Comparison of ENCODE assay signal across 31 mouse cellular contexts in the genomic region with DNA sequence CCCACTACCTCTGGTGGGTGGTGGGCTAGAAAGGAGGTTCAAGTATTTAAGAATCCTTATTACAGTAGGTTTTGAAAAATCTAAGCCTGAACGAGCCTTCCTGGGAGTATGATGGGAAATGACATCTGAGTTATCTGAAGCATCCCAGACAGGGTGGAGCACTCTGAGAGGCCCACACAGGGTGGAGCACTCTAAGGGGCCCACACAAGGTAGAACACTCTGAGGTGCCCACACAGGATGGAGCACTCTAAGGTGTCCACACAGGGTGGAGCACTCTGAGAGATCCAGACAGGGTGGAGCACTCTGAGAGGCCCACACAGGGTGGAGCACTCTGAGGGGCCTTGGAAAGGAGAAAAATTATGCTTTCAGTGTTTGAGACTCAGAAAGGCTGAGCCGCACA. TPM values are rescaled to one million over a fixed set of nuclear protein-coding genes. Genes with fewer than 3 reads are reported as not detected.
DNase-seq lines count a peak whose midpoint lies in the region; ATAC-seq lines count a peak whose summit lies in the region.
"Had no signal": no experiment of that assay in that cellular context is flagged by ENCODE, and none has a peak within 500 bp of the region (broad histone marks: within the 10 kb centered on the region; RNA-seq: fewer than 3 reads in every experiment).

No protein-coding gene starts in this region.

- ATAC-seq in erythroblast, adult 5-6 weeks (replicated peaks; ENCODE audit: low FRiP score, poor library complexity, severe bottlenecking) = peak; percentile 67
- peak; percentile 100 for ATAC-seq in liver, embryonic 13.5 days (ENCODE audit: low read depth)
- peak; percentile 76; the same call in 1 of the 2 replicates for ATAC-seq in stomach, embryonic 15.5 days (ENCODE audit: insufficient read depth, low FRiP score, low read depth)
- ATAC-seq: activated CD4-positive, CD25-positive, alpha-beta regulatory T cell, adult 4 months; forebrain, postnatal 0 days; inflammation-experienced regulatory T-cells, adult 6 months; midbrain, embryonic 15.5 days had no signal

- H3K4me1 ChIP-seq in liver, embryonic 13.5 days (replicated peaks) = peaks cover 34% of the 10 kb centered on the region
- H3K4me1 ChIP-seq in stomach, embryonic 15.5 days = no peaks in the 10 kb centered on the region
- no peaks in the 10 kb centered on the region for H3K4me1 ChIP-seq in limb, embryonic 10.5 days
- H3K4me1 ChIP-seq: midbrain, embryonic 15.5 days; neural tube, embryonic 15.5 days had no signal

- peak overlapping the region; percentile 61 for H3K27ac ChIP-seq in liver, embryonic 13.5 days
- H3K27ac ChIP-seq in stomach, embryonic 15.5 days = no peak overlapping the region
- H3K27ac ChIP-seq in limb, embryonic 10.5 days = no peak overlapping the region
- H3K27ac ChIP-seq: hindbrain, embryonic 14.5 days; midbrain, embryonic 10.5 days; midbrain, embryonic 15.5 days; neural tube, embryonic 15.5 days had no signal

- DNase-seq in c-Kit-positive CD71-positive TER-119-negative erythroid progenitor cells, embryonic 14.5 days (ENCODE audit: low read depth) = peak; percentile 25
- DNase-seq in liver, embryonic 13.5 days = peak; percentile 23
- DNase-seq in limb, embryonic 10.5 days (ENCODE audit: low spot score) = no peak
- DNase-seq in ovary, postnatal 14 days (ENCODE audit: low spot score) = no peak
- DNase-seq in layer of hippocampus, adult 9-10 months (ENCODE audit: low spot score) = no peak
- DNase-seq: adrenal gland, adult 2 months; adrenal gland, postnatal 36 days; B cell, adult 2 months; cerebellum, adult 11 months; cerebellum, adult 9-10 months; cerebellum, postnatal 36 days; forebrain, postnatal 0 days; kidney, adult 11 months; kidney, postnatal 14 days; lung, embryonic 14.5 days; lung, postnatal 14 days; right cerebral cortex, adult 18-20 months had no signal

- no peak overlapping the region for H3K4me3 ChIP-seq in liver, embryonic 13.5 days (replicated peaks)
- no peak overlapping the region for H3K4me3 ChIP-seq in stomach, embryonic 15.5 days (replicated peaks)
- no peak overlapping the region for H3K4me3 ChIP-seq in limb, embryonic 10.5 days
- H3K4me3 ChIP-seq: midbrain, embryonic 10.5 days; midbrain, embryonic 15.5 days; neural tube, embryonic 15.5 days had no signal

- WGBS in liver, embryonic 13.5 days (ENCODE audit: insufficient replicate concordance) = 41% methylated on average over 2 of the region's 2 CpGs
- WGBS in stomach, embryonic 15.5 days = 53% methylated on average over 2 of the region's 2 CpGs
- 90% methylated on average over 2 of the region's 2 CpGs for WGBS in limb, embryonic 10.5 days

- H3K9me3 ChIP-seq in liver, embryonic 13.5 days (replicated peaks) = no peaks in the 10 kb centered on the region
- no peaks in the 10 kb centered on the region for H3K9me3 ChIP-seq in stomach, embryonic 15.5 days
- no peaks in the 10 kb centered on the region for H3K9me3 ChIP-seq in limb, embryonic 10.5 days (replicated peaks)
- H3K9me3 ChIP-seq: midbrain, embryonic 10.5 days; midbrain, embryonic 15.5 days; neural tube, embryonic 15.5 days had no signal

- H3K27me3 ChIP-seq in liver, embryonic 13.5 days = peaks cover 83% of the 10 kb centered on the region
- peaks cover 43% of the 10 kb centered on the region for H3K27me3 ChIP-seq in stomach, embryonic 15.5 days (replicated peaks)
- H3K27me3 ChIP-seq in limb, embryonic 10.5 days (ENCODE audit: low read depth, poor library complexity, severe bottlenecking) = peaks cover 79% of the 10 kb centered on the region

- peak overlapping the region; percentile 26; the same call in 1 of the 2 replicates for H3K4me2 ChIP-seq in liver, embryonic 13.5 days
- no peak overlapping the region for H3K4me2 ChIP-seq in stomach, embryonic 15.5 days
- H3K4me2 ChIP-seq: hindbrain, embryonic 14.5 days; lung, embryonic 14.5 days; midbrain, embryonic 15.5 days; neural tube, embryonic 15.5 days had no signal

- no peak overlapping the region for H3K9ac ChIP-seq in liver, embryonic 13.5 days
- H3K9ac ChIP-seq in stomach, embryonic 15.5 days = no peak overlapping the region
- H3K9ac ChIP-seq: forebrain, postnatal 0 days; hindbrain, embryonic 14.5 days; lung, embryonic 14.5 days; midbrain, embryonic 15.5 days; neural tube, embryonic 15.5 days had no signal

- H3K36me3 ChIP-seq in liver, embryonic 13.5 days = no peaks in the 10 kb centered on the region
- H3K36me3 ChIP-seq in stomach, embryonic 15.5 days = no peaks in the 10 kb centered on the region
- H3K36me3 ChIP-seq in limb, embryonic 10.5 days = no peaks in the 10 kb centered on the region
- H3K36me3 ChIP-seq: midbrain, embryonic 10.5 days; midbrain, embryonic 15.5 days; neural tube, embryonic 15.5 days had no signal

RNA-seq across cellular contexts. Expression of gene Ostm1, which starts 42.3 kb away (rescaled TPM):
- 14.6 and 24.2 TPM in 2 replicates for total RNA-seq in erythroblast, adult 5-6 weeks (2015; ENCODE audit: low replicate concordance)
- total RNA-seq in erythroblast, adult 5-6 weeks (2017; ENCODE audit: low replicate concordance) = 14.7 and 18.0 TPM in 2 replicates
- polyA plus RNA-seq in liver, embryonic 13.5 days (2015; fragmentation: Nextera tagmentation; extraction: Ambion mirVana) = 15.6 and 18.4 TPM in 2 replicates
- polyA plus RNA-seq in stomach, embryonic 15.5 days (2015; fragmentation: Nextera tagmentation; extraction: Ambion mirVana) = 13.0 and 13.2 TPM in 2 replicates
- 8.4 and 8.9 TPM in 2 replicates for polyA plus RNA-seq in limb, embryonic 10.5 days (2016; fragmentation: Nextera tagmentation; extraction: Ambion mirVana)

RNA-seq across cellular contexts. Expression of gene Nr2e1, which starts 42.5 kb away (rescaled TPM):
- total RNA-seq in erythroblast, adult 5-6 weeks (2015; ENCODE audit: low replicate concordance) = not detected in 2 replicates
- not detected in 2 replicates for total RNA-seq in erythroblast, adult 5-6 weeks (2017; ENCODE audit: low replicate concordance)
- not detected in 2 replicates for polyA plus RNA-seq in liver, embryonic 13.5 days (2015; fragmentation: Nextera tagmentation; extraction: Ambion mirVana)
- 0.14 TPM in 1 of 2 replicates, not detected in the other for polyA plus RNA-seq in stomach, embryonic 15.5 days (2015; fragmentation: Nextera tagmentation; extraction: Ambion mirVana)
- not detected in 2 replicates for polyA plus RNA-seq in limb, embryonic 10.5 days (2016; fragmentation: Nextera tagmentation; extraction: Ambion mirVana)
- total RNA-seq: adrenal gland, adult 2 months; adrenal gland, postnatal 36 days; gastrocnemius, adult 8-10 months; hematopoietic stem cell, adult 5-6 weeks had no signal
- polyA plus RNA-seq: activated CD4-positive, CD25-positive, alpha-beta regulatory T cell, adult 4 months; adrenal gland, adult 2 months; gonadal fat pad, adult 2 months; heart, embryonic 16.5 days; hindbrain, embryonic 14.5 days; inflammation-experienced regulatory T-cells, adult 6 months; kidney, embryonic 14.5 days; lung, embryonic 14.5 days; neural tube, embryonic 15.5 days; spleen, adult 2 months had no signal

Comparison
In these comparisons a context has a peak if more than half of its experiments do, and no peak if none do; other contexts are left out.
1. DNase-seq: peak in c-Kit-positive CD71-positive TER-119-negative erythroid progenitor cells, embryonic 14.5 days (single experiment) and liver, embryonic 13.5 days (single experiment); none in limb, embryonic 10.5 days (single experiment), ovary, postnatal 14 days (single experiment) and layer of hippocampus, adult 9-10 months (single experiment).
2. Peak in every context shown above with its lines, with median percentiles within 50 percentile points of each other: ATAC-seq.